Mouse (Mus musculus) erythroblast, embryonic 14.5 days (primary cell): Measurements from ENCODE around the gene Stab2. TPM values are rescaled to one million over a fixed set of nuclear protein-coding genes. Genes with fewer than 3 reads are reported as not detected.

Source experiments
- H3K27me3 ChIP-seq: 2 replicates; pipeline ENCODE4 v1.6.1; 2012; ENCODE audit warnings: inconsistent platforms; ENCODE audit not compliant: control insufficient read depth
- H3K36me3 ChIP-seq: 2 replicates; pipeline ENCODE4 v1.6.1; 2012; ENCODE audit warnings: mild to moderate bottlenecking, inconsistent platforms; ENCODE audit not compliant: control insufficient read depth
- H3K4me1 ChIP-seq: 2 replicates; pipeline ENCODE4 v1.6.1; 2012; ENCODE audit warnings: inconsistent platforms; ENCODE audit not compliant: control insufficient read depth
- H3K4me3 ChIP-seq: replicated peaks from 2 replicates; pipeline ENCODE3; 2012; ENCODE audit warnings: moderate library complexity, mild to moderate bottlenecking, inconsistent platforms
- H3K9me3 ChIP-seq: 2 replicates; pipeline ENCODE4 v1.6.1; 2012; ENCODE audit warnings: low read length, inconsistent platforms, mixed read lengths; ENCODE audit not compliant: control insufficient read depth
- GATA1 ChIP-seq: IDR thresholded peaks from 2 replicates; pipeline ENCODE4 v1.6.1; 2012; ENCODE audit warnings: low read length, inconsistent platforms, mixed read lengths
- TAL1 ChIP-seq: IDR thresholded peaks from 3 replicates; pipeline ENCODE4 v1.6.1; 2012; ENCODE audit warnings: low read length, inconsistent platforms, mixed read lengths
- polyA plus RNA-seq: library from polyadenylated mRNA; stranded (reverse); fragments of >175 nt; gene quantifications from 2 replicates; pipeline ENCODE4 v1.2.3, GENCODE M21; 2012

Stab2 gene
- polyA plus RNA-seq, 1 experiment: 0.06 TPM

DNA sequence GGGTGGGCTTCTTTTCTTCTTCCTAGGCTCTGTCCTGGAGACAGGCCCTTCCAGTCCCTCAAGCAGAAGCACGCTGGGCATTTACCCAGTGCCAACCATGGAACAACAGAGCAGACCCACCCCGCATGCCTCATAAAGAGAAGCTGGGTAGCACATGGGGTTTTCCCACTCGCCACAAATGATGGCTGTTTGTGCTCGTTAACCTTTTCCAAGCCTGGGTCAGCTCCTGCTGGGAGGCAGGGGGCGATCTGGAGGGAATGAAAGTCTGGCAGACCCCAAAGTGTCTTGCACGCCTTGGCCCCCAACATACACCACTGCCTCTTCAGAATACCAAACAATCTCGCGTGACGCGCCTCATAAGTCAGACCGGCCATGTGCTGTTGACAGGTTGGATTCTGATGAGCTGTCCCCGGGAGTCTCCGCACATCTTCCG lies 28.5 kb upstream of the Stab2 start:
- Histone ChIP-seq H3K4me1 (no peaks in the 10 kb centered on the region), H3K27me3 (no peaks in the 10 kb centered on the region), H3K9me3 (no peaks in the 10 kb centered on the region), H3K4me3 (no peak overlapping the region), H3K36me3 (no peaks in the 10 kb centered on the region)
- TF ChIP-seq TAL1 (no peak), GATA1 (no peak)

DNA sequence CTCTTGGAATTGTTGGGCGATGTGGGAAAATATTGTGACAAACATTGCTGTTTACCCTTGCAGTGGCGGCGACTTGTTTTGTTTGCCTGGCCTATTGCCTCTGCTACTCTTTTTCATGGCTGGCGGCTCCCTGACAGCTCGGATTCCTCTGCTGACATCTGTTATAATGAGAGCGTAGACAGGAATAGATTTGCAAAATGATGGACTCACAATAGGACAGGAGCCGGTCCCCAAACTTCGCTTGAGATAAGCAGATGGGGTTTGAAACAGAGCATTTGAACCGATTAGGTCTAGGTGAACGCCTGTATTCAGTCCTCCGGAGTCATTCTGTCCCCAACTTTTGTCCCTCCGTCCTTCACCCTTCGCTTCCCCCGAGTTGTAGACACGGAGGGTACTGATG lies 28.0 kb upstream of the Stab2 start:
- Histone ChIP-seq H3K27me3 (no peaks in the 10 kb centered on the region), H3K36me3 (no peaks in the 10 kb centered on the region), H3K4me1 (no peaks in the 10 kb centered on the region), H3K9me3 (no peaks in the 10 kb centered on the region), H3K4me3 (no peak overlapping the region)
- TF ChIP-seq GATA1 (no peak), TAL1 (no peak)

DNA sequence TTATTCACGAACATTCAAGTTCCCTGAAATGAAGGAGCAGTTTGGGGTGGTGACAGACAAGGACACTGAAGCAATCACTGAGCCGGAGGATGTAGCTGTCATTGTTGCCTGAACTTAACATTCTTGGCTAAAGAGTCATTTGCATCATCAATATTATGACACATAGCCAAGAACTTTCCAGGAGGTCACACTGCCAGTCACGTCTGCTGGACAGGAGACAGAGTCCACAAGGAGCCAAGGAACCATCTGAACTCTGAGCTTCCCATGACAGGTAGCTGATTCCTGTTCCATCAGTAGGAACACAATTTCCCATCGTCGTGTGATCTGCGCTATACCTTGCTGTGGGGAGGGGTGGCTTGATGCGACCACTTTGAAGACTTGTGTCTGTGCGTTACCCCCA lies 24.9 kb upstream of the Stab2 start:
- H3K27me3 ChIP-seq: no peaks in the 10 kb centered on the region
- no peaks in the 10 kb centered on the region for H3K9me3 ChIP-seq
- H3K4me3 ChIP-seq: no peak overlapping the region
- TF ChIP-seq TAL1 (no peak), GATA1 (no peak)
- no peaks in the 10 kb centered on the region for H3K4me1 ChIP-seq
- no peaks in the 10 kb centered on the region for H3K36me3 ChIP-seq

DNA sequence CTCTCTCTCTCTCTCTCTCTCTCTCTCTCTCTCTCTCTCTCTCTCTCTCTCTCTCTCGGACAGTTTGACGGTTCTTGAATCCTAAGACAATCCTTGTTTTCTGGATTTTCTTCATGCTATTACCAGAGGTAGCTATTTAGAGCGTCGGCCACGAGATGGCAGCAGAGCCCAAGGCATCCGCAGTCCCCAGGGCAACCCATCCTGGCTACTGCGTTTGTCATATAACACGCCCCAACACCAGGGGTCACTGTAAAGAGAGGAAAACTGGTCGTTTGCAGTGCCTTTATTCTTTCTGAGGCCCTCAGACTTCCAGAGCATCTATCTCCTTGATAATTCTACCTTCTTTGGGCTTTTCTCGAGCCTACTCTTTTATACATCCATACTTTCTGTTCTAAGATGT lies 17.1 kb upstream of the Stab2 start:
- Histone ChIP-seq H3K9me3 (no peaks in the 10 kb centered on the region), H3K27me3 (no peaks in the 10 kb centered on the region), H3K4me1 (no peaks in the 10 kb centered on the region), H3K4me3 (no peak overlapping the region), H3K36me3 (no peaks in the 10 kb centered on the region)
- TF ChIP-seq GATA1: no peak
- TF ChIP-seq TAL1: no peak

DNA sequence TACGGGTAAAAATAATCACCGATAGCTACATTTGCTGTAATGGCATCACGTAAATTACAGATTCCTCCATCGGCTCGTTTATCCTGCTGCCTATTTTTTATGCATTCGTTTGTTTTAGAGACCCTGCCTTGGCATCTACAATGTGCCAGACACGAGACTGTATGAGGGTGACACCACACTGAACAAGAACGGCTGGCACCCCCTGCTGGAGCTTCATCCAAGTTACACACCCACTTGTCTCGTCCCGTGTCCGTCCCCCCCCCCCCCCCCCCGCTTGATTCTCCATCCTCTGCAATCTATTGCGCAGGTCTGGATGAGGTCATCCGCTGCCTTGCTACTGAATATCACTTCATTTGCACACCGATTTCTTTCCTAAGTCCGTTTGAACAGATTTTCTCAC lies 12.9 kb upstream of the Stab2 start:
- H3K36me3 ChIP-seq: no peaks in the 10 kb centered on the region
- H3K9me3 ChIP-seq: no peaks in the 10 kb centered on the region
- H3K4me3 ChIP-seq: no peak overlapping the region
- H3K4me1 ChIP-seq: no peaks in the 10 kb centered on the region
- H3K27me3 ChIP-seq: no peaks in the 10 kb centered on the region
- TF ChIP-seq TAL1: no peak
- no peak for TF ChIP-seq GATA1

DNA sequence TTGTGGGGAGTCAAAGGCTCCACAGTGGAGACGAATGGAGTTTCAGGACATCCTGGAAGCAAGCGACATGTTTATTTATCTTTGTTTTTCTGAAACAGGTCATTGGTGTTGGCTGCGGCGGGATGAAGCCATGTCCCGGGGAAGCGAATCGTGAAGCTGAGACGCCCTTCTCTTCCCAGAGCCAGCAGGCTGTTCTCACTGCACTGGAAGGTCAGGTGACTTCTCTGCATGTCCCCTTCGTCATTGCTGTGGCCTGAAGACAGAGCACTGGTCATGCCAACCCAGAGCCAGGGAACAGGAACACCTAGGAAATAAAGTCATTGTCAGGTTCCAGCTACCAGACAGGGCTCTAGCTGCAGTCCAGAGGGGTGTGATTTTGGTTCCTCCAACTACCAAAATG lies 11.1 kb upstream of the Stab2 start:
- Histone ChIP-seq H3K4me1 (no peaks in the 10 kb centered on the region), H3K4me3 (no peak overlapping the region), H3K9me3 (no peaks in the 10 kb centered on the region), H3K27me3 (no peaks in the 10 kb centered on the region), H3K36me3 (no peaks in the 10 kb centered on the region)
- no peak for TF ChIP-seq TAL1
- no peak for TF ChIP-seq GATA1

DNA sequence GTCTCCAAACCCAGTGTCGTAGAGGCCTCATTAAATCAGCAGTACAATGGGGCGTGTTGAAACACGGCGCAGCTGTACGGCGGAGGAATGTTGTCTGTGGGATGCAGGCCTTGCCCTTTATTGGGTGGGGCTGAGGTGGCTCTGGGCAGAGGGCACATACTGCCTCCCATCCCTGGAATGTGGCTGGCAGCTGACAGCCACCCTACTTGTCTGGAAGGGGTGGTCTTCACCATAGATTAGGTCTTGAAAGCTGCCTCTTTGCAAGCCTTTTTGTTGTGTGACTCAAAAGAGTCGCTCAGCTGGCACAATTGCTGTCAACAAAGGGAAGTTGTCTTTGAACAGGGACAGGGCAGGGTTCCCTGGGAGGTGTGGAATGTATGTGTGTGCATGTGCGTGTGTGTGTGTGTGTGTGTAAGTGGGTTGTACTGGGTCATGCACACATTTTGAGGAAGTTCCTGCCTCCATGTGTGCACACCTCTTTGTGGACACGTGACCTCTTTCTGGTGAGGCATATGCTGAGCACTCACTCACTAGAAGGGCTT lies 8.4 kb upstream of the Stab2 start:
- Histone ChIP-seq H3K27me3 (no peaks in the 10 kb centered on the region), H3K4me1 (no peaks in the 10 kb centered on the region), H3K4me3 (no peak overlapping the region), H3K36me3 (no peaks in the 10 kb centered on the region), H3K9me3 (no peaks in the 10 kb centered on the region)
- no peak for TF ChIP-seq TAL1
- no peak for TF ChIP-seq GATA1

DNA sequence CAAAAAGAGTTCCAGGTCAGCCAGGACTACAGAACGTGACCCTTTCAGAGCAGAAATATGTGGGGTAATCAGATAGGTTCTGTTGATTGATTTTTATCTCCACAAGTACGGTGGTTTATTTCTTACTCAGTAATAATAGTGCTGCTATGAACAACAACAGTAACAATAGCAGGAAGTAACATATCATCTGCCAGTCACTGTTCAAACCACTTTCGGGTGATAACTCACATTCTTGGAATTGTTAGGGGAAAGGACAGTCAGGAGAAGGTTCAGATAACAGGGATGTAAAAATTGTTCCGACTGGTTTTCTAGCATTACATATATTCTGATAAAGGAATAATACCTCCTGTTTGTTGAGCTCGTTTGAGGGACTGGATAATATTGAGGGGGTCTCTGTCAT lies 7.6 kb upstream of the Stab2 start:
- no peaks in the 10 kb centered on the region for H3K27me3 ChIP-seq
- TF ChIP-seq GATA1: no peak
- no peak for TF ChIP-seq TAL1
- H3K9me3 ChIP-seq: no peaks in the 10 kb centered on the region
- no peak overlapping the region for H3K4me3 ChIP-seq
- H3K4me1 ChIP-seq: no peaks in the 10 kb centered on the region
- no peaks in the 10 kb centered on the region for H3K36me3 ChIP-seq

DNA sequence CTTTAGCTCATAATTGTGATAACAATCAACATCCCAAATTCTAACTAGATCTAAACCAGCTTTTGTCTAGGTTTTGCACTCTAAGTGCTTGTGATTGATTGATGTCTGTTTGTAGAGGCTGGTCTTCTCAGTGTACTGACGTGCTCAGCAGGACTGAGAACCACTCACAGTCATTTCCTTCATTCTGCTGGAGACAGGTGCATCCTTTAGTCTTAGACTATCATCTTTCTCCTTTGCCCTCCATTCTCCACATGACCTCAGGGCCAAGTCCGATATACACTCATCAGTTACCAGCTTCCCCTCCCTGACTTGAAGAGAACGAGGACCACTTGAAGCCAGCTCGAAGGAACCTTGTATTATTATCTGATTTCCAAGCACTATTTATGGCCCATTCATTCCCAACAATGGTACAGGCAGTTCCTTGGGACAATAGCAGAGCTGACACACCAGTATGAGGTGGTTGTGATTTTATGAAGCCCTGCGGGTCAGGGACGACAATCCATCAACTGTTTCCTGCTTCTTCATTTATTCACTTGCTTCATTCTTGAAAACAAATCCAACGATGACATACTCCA lies 6.7 kb upstream of the Stab2 start:
- Histone ChIP-seq H3K9me3 (no peaks in the 10 kb centered on the region), H3K4me1 (no peaks in the 10 kb centered on the region), H3K4me3 (no peak overlapping the region), H3K27me3 (no peaks in the 10 kb centered on the region), H3K36me3 (no peaks in the 10 kb centered on the region)
- no peak for TF ChIP-seq TAL1
- no peak for TF ChIP-seq GATA1

DNA sequence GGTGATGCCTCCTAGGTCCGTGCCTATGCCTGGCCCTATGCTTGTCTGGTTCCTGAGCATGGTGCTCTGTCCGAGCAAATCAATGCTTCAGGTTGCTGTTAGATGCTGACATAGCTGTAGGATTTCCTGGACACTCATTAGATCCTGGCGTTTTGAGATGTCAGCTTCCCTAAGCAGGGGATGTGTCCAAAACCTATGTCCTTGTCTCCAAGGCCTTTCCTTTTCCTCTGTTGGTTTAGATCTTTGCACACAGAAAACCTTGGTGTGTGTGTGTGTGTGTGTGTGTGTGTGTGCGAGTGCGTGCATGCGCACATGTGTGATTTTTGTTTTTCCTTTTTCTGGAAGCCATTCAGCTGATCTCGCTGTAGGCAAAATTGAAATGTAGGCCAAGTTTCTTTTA lies 4.3 kb upstream of the Stab2 start:
- Histone ChIP-seq H3K36me3 (no peaks in the 10 kb centered on the region), H3K27me3 (no peaks in the 10 kb centered on the region), H3K4me3 (no peak overlapping the region), H3K4me1 (no peaks in the 10 kb centered on the region), H3K9me3 (no peaks in the 10 kb centered on the region)
- TF ChIP-seq TAL1 (no peak), GATA1 (no peak)
